Mouse (Mus musculus) E14TG2a.4 (cell line): ENCODE data around the gene Kcnd3.

Source experiments
- CTCF ChIP-seq: conservative IDR thresholded peaks from 2 replicates; pipeline ENCODE4 v1.5.1; 2014; ENCODE audit warnings: low read length
- NANOG ChIP-seq: IDR thresholded peaks from 2 replicates; pipeline ENCODE4 v1.6.1; 2014; ENCODE audit warnings: borderline replicate concordance, low read length, mixed read lengths
- POU5F1 ChIP-seq: IDR thresholded peaks from 2 replicates; pipeline ENCODE4 v1.6.1; 2014; ENCODE audit warnings: low read length, borderline replicate concordance

GRCm38 (mm10) chr3:105405516-105405915 is 46.6 kb upstream of the Kcnd3 start:
- TF ChIP-seq CTCF (no peak), POU5F1 (no peak), NANOG (no peak)
